In genomic region chr9:32219400-32219799, GRCm38 (mm10) we compare ENCODE assay signal across 26 mouse cellular contexts.
DNase-seq lines count a peak whose midpoint lies in the region; ATAC-seq and TF ChIP-seq lines count a peak whose summit lies in the region.
"Had no signal": no experiment of that assay in that cellular context is flagged by ENCODE, and none has a peak within 500 bp of the region (broad histone marks: within the 10 kb centered on the region; RNA-seq: fewer than 3 reads in every experiment).

No protein-coding gene starts in this region.

- ATAC-seq in heart, embryonic 11.5 days (replicated peaks; ENCODE audit: insufficient number of reproducible peaks, low FRiP score, low TSS enrichment), result no peak
- ATAC-seq in megakaryocyte, adult 5-6 weeks (ENCODE audit: poor library complexity, severe bottlenecking), result no peak
- peak; percentile 58 for ATAC-seq in heart, postnatal 0 days (ENCODE audit: insufficient read depth, low read depth)
- ATAC-seq: forebrain, embryonic 16.5 days; inflammation-experienced regulatory T-cells, adult 6 months; Patski had no signal

- peak overlapping the region; percentile 45 for H3K27ac ChIP-seq in heart, adult 2 months
- no peak overlapping the region for H3K27ac ChIP-seq in heart, embryonic 11.5 days (ENCODE audit: low read depth, low read length)
- no peak overlapping the region for H3K27ac ChIP-seq in heart, postnatal 0 days (ENCODE audit: low read depth)
- H3K27ac ChIP-seq in midbrain, embryonic 10.5 days (replicated peaks), result no peak overlapping the region
- H3K27ac ChIP-seq: forebrain, embryonic 10.5 days; hindbrain, embryonic 14.5 days; limb, embryonic 10.5 days; liver, embryonic 15.5 days; lung, embryonic 15.5 days; midbrain, embryonic 12.5 days; stomach, postnatal 0 days had no signal

- DNase-seq in heart, adult 2 months, result no peak
- peak; percentile 44 for DNase-seq in heart, postnatal 0 days (ENCODE audit: low spot score)
- no peak for DNase-seq in midbrain, embryonic 10.5 days (ENCODE audit: low spot score)
- no peak for DNase-seq in adipocyte (ENCODE audit: low spot score)
- DNase-seq: adrenal gland, adult 8-10 months; cerebellum, adult 9-11 months; gastrocnemius, postnatal 10 days; kidney, adult 18-20 months; kidney, postnatal 4 days; liver; lung, postnatal 4 days; thymus, adult 2 months; thymus, postnatal 4 days had no signal

- TF ChIP-seq EP300 in heart, adult 2 months (IDR thresholded peaks at IDR 0.05; ENCODE audit: insufficient read depth, low read depth, low read length), result no peak
- TF ChIP-seq EP300 in heart, postnatal 0 days (IDR thresholded peaks at IDR 0.05; ENCODE audit: low read depth), result no peak

- H3K4me2 ChIP-seq in heart, embryonic 11.5 days, result no peak overlapping the region
- H3K4me2 ChIP-seq in heart, postnatal 0 days (ENCODE audit: low read depth, low read length), result peak overlapping the region; percentile 31; the same call in 1 of the 2 replicates
- H3K4me2 ChIP-seq: hindbrain, embryonic 14.5 days; liver, embryonic 15.5 days; lung, embryonic 15.5 days; midbrain, embryonic 12.5 days had no signal

- 56% methylated on average over 4 of the region's 4 CpGs for WGBS in heart, adult 2 months
- WGBS in heart, embryonic 11.5 days (ENCODE audit: insufficient replicate concordance), result 62% methylated on average over 4 of the region's 4 CpGs
- 49% methylated on average over 4 of the region's 4 CpGs for WGBS in heart, postnatal 0 days
- WGBS in midbrain, embryonic 10.5 days, result 86% methylated on average over 4 of the region's 4 CpGs

- no peak overlapping the region for H3K4me3 ChIP-seq in heart, adult 2 months
- no peak overlapping the region for H3K4me3 ChIP-seq in heart, embryonic 11.5 days (ENCODE audit: low read depth, low read length)
- peak overlapping the region; percentile 28 for H3K4me3 ChIP-seq in megakaryocyte, embryonic 14.5 days (replicated peaks)
- H3K4me3 ChIP-seq in heart, postnatal 0 days (ENCODE audit: low read depth, low read length), result no peak overlapping the region
- H3K4me3 ChIP-seq in midbrain, embryonic 10.5 days, result no peak overlapping the region
- H3K4me3 ChIP-seq: forebrain, embryonic 10.5 days; limb, embryonic 10.5 days; liver, embryonic 15.5 days; lung, embryonic 15.5 days; midbrain, embryonic 12.5 days had no signal

- H3K79me2 ChIP-seq in heart, adult 2 months (replicated peaks; ENCODE audit: control insufficient read depth, insufficient read depth, low read length), result no peaks in the 10 kb centered on the region

- TF ChIP-seq POLR2A in heart, adult 2 months (IDR thresholded peaks at IDR 0.05; ENCODE audit: insufficient read depth, low read depth, low read length), result no peak

- no peak for TF ChIP-seq CTCF in heart, adult 2 months (IDR thresholded peaks at IDR 0.05)
- no peak for TF ChIP-seq CTCF in heart, postnatal 0 days (IDR thresholded peaks at IDR 0.05; ENCODE audit: low read depth)

- 0 out of 2 replicates have a peak, but pooled peaks cover 2% of the 10 kb centered on the region for H3K36me3 ChIP-seq in heart, adult 2 months (ENCODE audit: control insufficient read depth, insufficient read depth, low read length)
- H3K36me3 ChIP-seq in heart, embryonic 11.5 days (ENCODE audit: control insufficient read depth, insufficient read depth, low read length), result no peaks in the 10 kb centered on the region
- H3K36me3 ChIP-seq in megakaryocyte, embryonic 14.5 days (replicated peaks; ENCODE audit: low read length), result no peaks in the 10 kb centered on the region
- H3K36me3 ChIP-seq in heart, postnatal 0 days (replicated peaks; ENCODE audit: control insufficient read depth, insufficient read depth, low read length), result no peaks in the 10 kb centered on the region
- H3K36me3 ChIP-seq in midbrain, embryonic 10.5 days, result no peaks in the 10 kb centered on the region
- H3K36me3 ChIP-seq: forebrain, embryonic 10.5 days; limb, embryonic 10.5 days; liver, embryonic 15.5 days; lung, embryonic 15.5 days; midbrain, embryonic 12.5 days had no signal

- H3K4me1 ChIP-seq in heart, adult 2 months (ENCODE audit: control insufficient read depth, insufficient read depth, low read length), result peaks cover 5% of the 10 kb centered on the region
- H3K4me1 ChIP-seq in heart, embryonic 11.5 days (ENCODE audit: control insufficient read depth, insufficient read depth, low read length), result peaks cover 25% of the 10 kb centered on the region
- peaks cover 19% of the 10 kb centered on the region for H3K4me1 ChIP-seq in megakaryocyte, embryonic 14.5 days
- peaks cover 16% of the 10 kb centered on the region for H3K4me1 ChIP-seq in heart, postnatal 0 days (ENCODE audit: control insufficient read depth, insufficient read depth)
- peaks cover 18% of the 10 kb centered on the region for H3K4me1 ChIP-seq in midbrain, embryonic 10.5 days

- no peak overlapping the region for H3K9ac ChIP-seq in heart, adult 2 months (ENCODE audit: low read depth, low read length)
- H3K9ac ChIP-seq in heart, embryonic 11.5 days (ENCODE audit: low read depth, low read length), result no peak overlapping the region
- H3K9ac ChIP-seq in heart, postnatal 0 days (replicated peaks; ENCODE audit: low read depth, low read length), result no peak overlapping the region
- H3K9ac ChIP-seq: hindbrain, embryonic 14.5 days; liver, embryonic 15.5 days; lung, embryonic 15.5 days; midbrain, embryonic 12.5 days had no signal

- intact Hi-C loops in heart, adult 2 months (cut with DNase I), result no loop called here

- no peaks in the 10 kb centered on the region for H3K9me3 ChIP-seq in heart, embryonic 11.5 days (replicated peaks; ENCODE audit: control insufficient read depth, low read length)
- H3K9me3 ChIP-seq in megakaryocyte, embryonic 14.5 days, result no peaks in the 10 kb centered on the region
- no peaks in the 10 kb centered on the region for H3K9me3 ChIP-seq in heart, postnatal 0 days (replicated peaks; ENCODE audit: control insufficient read depth, low read length)
- no peaks in the 10 kb centered on the region for H3K9me3 ChIP-seq in midbrain, embryonic 10.5 days (replicated peaks)
- H3K9me3 ChIP-seq: forebrain, embryonic 10.5 days; limb, embryonic 10.5 days; liver, embryonic 15.5 days; lung, embryonic 15.5 days; midbrain, embryonic 12.5 days had no signal

- no peaks in the 10 kb centered on the region for H3K27me3 ChIP-seq in heart, adult 2 months (ENCODE audit: control insufficient read depth, insufficient read depth, low read length)
- H3K27me3 ChIP-seq in heart, embryonic 11.5 days (ENCODE audit: control insufficient read depth, insufficient read depth, low read length), result no peaks in the 10 kb centered on the region
- no peaks in the 10 kb centered on the region for H3K27me3 ChIP-seq in megakaryocyte, embryonic 14.5 days (replicated peaks)
- no peaks in the 10 kb centered on the region for H3K27me3 ChIP-seq in heart, postnatal 0 days (ENCODE audit: control insufficient read depth, insufficient read depth, low read length)
- no peaks in the 10 kb centered on the region for H3K27me3 ChIP-seq in midbrain, embryonic 10.5 days (ENCODE audit: low read depth, poor library complexity, severe bottlenecking)
- H3K27me3 ChIP-seq: liver, embryonic 15.5 days; lung, embryonic 15.5 days; midbrain, embryonic 12.5 days; Patski had no signal
